Mouse (Mus musculus) frontal cortex, postnatal 10 days (tissue): ENCODE measurements around the gene Nek4.

ENCODE experiments used
- DNase-seq, 2 experiments: peaks; one replicate each; pipeline ENCODE4 v3.0.0; 2022; ENCODE audit warnings: low spot score in 2 of 2, mixed read lengths in 1 of 2

The Nek4 gene

DNA sequence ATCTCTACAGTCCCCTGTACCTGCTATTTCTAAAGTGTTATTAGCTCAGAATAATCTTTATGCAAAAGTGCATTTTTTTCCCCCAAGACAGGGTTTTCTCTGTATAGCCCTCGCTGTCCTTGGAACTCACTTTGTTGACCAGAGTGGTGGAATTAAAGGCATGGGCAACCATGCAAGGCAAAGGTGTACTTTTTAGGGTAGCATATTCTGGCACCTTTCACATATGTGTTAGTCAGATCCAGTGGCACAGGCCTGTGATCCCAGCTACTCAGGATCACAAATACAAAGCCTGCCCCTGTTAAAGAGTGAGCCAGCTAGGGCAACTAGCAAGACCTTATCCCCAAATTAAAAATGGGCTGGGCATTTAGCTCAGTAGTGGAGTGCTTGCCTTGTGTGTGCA, 9.2 kb downstream of the Nek4 start:
- no peak for DNase-seq

GRCm38 (mm10) chr14:30974204-30974603, 23.0 kb downstream of the Nek4 start:
- peak; percentile 12 to 40 for DNase-seq

DNA sequence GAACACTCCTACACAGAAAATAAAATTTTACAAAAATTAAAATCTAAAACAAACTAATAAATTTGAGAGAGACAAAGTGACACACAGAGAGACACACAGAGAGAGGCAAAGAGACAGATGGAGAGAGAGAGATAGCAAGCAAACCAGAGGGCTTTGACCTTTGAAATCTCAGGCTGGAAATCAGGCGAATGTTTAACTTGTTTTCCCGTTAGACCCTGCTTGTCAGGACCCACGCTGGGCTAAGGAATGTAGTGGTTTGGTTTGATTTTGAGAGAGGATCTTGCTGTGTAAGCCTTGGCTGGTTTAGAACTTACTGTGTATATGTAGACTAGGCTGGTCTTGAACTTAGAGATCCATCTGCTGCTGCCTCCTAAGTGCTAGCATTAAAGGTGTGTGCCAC, 25.0 kb downstream of the Nek4 start:
- no peak for DNase-seq

- no peak for DNase-seq
These were observed 45.2 kb downstream of the Nek4 start for GRCm38 (mm10) chr14:30996417-30996816.

DNA sequence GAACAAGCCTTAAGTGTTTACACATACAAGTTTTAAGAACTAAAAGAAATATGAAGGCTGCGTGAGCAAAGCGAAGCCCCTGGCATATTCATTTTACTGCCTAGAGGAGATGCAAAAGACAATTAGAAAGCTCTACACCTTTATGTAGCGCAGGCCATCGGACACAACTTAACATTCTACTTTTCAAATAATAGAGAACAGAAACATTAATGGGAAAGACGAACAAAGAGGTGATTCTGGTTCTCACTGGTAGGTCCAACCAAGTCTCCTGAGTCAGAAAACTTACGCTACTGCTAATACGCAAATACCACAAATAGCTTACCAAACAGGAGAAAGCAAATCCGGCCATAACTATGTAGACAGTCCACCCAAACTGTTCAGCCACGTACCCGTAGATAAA, 49.2 kb downstream of the Nek4 start:
- DNase-seq: no peak

GRCm38 (mm10) chr14:31000816-31001306, 49.7 kb downstream of the Nek4 start:
- DNase-seq: no peak

DNA sequence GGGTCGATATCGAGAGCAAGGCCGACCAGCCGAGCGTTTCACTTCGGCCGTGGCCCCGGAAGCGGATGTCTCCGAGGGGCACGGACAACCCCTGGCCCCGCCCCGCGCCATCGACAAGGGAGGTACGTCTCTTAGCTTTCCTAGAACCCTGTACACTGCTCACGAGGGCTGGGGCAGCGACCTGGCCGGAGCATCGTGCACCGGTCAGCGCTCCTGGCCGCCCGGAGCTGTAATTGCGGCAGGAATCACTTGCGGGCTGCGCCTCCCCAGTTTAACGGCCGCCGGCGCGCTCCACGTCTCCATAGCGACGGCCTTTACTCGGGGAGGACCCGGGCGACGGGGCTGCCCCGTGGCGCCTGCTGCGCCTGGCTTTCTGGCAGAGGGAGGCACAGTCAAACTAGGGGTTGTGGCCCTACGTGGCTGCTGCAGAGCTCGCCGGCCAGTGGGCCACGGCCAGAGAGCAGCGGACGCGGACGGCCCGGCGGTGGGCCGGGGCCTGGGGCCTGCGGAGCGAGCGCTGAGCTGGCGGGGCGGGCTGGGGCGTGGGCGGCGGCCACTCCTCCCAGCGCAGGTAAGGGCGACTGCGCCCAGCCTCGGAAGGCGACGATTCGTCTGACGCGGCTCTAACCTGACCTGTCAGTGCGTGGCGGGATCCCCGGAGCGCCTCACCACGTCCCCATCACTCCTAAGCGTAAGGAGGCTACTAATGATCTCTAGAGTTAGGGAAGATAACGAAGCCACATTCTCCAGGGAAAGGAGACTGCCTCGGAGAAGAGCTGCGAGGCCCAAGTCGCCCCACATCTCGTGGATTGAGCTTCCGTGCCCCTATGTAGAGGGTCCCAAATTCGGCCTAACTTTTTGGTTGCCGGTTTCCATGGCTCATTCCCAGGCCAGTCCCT, 50.4 kb downstream of the Nek4 start, which contains the start of the genes Glt8d1 and Spcs1:
TSS of gene Glt8d1 (plus strand) at position 94 of the 899 bp plus-strand sequence.
TSS of gene Spcs1 (minus strand) at position 366 of the 899 bp plus-strand sequence.
- peak; percentile 72 to 83 for DNase-seq

GRCm38 (mm10) chr14:31004527-31004926, 53.4 kb downstream of the Nek4 start:
- DNase-seq: no peak

- DNase-seq: no peak
These were observed 55.6 kb downstream of the Nek4 start for GRCm38 (mm10) chr14:31006779-31007178.

- DNase-seq: no peak
These were observed 60.4 kb downstream of the Nek4 start for GRCm38 (mm10) chr14:31011588-31011987.

- no peak for DNase-seq
These were observed 62.8 kb downstream of the Nek4 start for GRCm38 (mm10) chr14:31013928-31014327.

- no peak for DNase-seq
These were observed 64.9 kb downstream of the Nek4 start for GRCm38 (mm10) chr14:31016063-31016462.

DNA sequence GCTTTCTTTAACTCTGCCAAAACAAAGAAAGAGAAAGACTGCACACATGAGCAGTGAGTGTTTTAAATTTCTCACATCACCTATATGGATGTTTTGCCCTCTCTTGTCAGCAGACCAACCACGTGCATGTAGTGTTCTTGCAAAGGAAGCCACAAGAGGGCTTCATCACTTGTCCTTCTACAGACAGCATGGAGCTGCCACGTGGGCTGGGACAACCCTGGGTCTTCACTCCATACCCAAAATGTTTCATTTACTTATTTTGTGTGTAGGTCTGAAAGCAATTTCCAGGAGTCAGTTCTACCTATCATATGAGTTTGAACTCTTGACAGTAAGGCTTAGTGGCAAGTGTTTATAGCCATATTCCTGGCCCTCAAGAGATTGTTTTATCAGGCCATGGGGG, 66.7 kb downstream of the Nek4 start:
- DNase-seq: no peak

GRCm38 (mm10) chr14:31018860-31019291, 67.7 kb downstream of the Nek4 start, which contains the start of the genes Pbrm1 and Gnl3:
TSS of gene Pbrm1 (plus strand) at chr14:31019138.
TSS of gene Gnl3 (minus strand) at chr14:31019152.
- peak; percentile 94 to 97 for DNase-seq

- DNase-seq: peak in 1 of 2 experiments; percentile 44
These were observed 68.4 kb downstream of the Nek4 start for GRCm38 (mm10) chr14:31019331-31020205.

- DNase-seq: no peak
These were observed 71.4 kb downstream of the Nek4 start for GRCm38 (mm10) chr14:31022579-31022978.

DNA sequence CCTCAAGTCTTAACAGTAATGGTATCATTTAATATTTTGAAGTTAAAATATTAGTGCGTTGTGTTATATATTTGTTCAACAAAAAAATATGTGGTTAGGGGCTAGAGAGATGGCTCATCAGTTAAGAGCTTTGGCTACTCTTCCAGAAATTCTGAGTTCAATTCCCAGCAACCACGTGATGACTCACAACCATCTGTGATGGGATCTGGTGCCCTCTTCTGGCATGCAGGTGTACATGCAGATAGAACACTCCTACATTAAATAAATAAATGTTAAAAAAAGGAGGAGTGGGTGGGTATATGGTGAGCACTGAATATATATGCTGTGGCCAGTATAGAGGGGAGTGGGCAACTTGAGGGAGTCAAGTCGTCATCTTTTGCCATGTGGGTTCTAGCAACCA, 74.6 kb downstream of the Nek4 start:
- no peak for DNase-seq
